Mouse (Mus musculus) left cerebral cortex, adult 2 months (tissue): ENCODE data around the gene Spty2d1. TPM values are rescaled to one million over a fixed set of nuclear protein-coding genes. Genes with fewer than 3 reads are reported as not detected.

Experiments
- DNase-seq, 2 experiments: peaks; one replicate each; pipeline ENCODE4 v3.0.0; 2021 to 2022; ENCODE audit warnings: low spot score in 2 of 2, mixed read lengths in 1 of 2; ENCODE audit errors: extremely low spot score in 1 of 2
- H3K27ac ChIP-seq: fragments of 200-600 bp; 2 replicates; pipeline ENCODE4 v1.8.1; 2022
- H3K4me3 ChIP-seq: fragments of 200-600 bp; 2 replicates; pipeline ENCODE4 v1.8.1; 2022
- CTCF ChIP-seq: fragments of 200-600 bp; IDR thresholded peaks from 2 replicates; pipeline ENCODE4 v1.8.1; 2022; ENCODE audit warnings: antibody characterized with exemption, mild to moderate bottlenecking, moderate library complexity
- intact Hi-C: fragments of 180-260 bp; cut with DNase I; formaldehyde crosslinking; loops from one replicate; pipeline ENCODE4 v1.15.1; 2025
- long read RNA-seq, 2 experiments: library from polyadenylated mRNA; stranded (forward); transcript quantifications; one replicate each; pipeline ENCODE4 v2.0.0; 2021; ENCODE audit warnings: borderline mapping rate in 2 of 2
- total RNA-seq, 2 experiments: library from RNA; stranded (reverse); gene quantifications; 2 replicates each; pipeline ENCODE4 v1.2.3; 2021

The Spty2d1 gene
- total RNA-seq, result 10 to 100 TPM; 16.2 to 18.4 TPM
- long read RNA-seq, experiment 1, full-length matches to known transcripts, result 9 of 12 reads
- long read RNA-seq, experiment 1, partial matches to known transcripts, result 3 of 12 reads
- long read RNA-seq, experiment 1, other reads (novel, unspliced or antisense), result 0 of 12 reads
- long read RNA-seq, experiment 2, full-length matches to known transcripts, result 6 of 9 reads
- long read RNA-seq, experiment 2, partial matches to known transcripts, result 2 of 9 reads
- long read RNA-seq, experiment 2, other reads (novel, unspliced or antisense), result 1 of 9 reads

- Histone ChIP-seq H3K27ac (peak within 1 kb of the TSS; percentile 95), H3K4me3 (peak within 1 kb of the TSS; percentile 75)
- intact Hi-C loops, result loop anchor here (1.0 to 5.0 kb wide), 4 partner anchors 42 to 211 kb away; partner anchors contain the start of genes Gtf2h1, Hps5, Tmem86a and Uevld
- no peak for TF ChIP-seq CTCF
- DNase-seq, result peak; percentile 97 to 99
These were observed at the start of gene Spty2d1 for GRCm38 (mm10) chr7:47008168-47008993. Spty2d1 (minus strand) TSS chr7:47008411.

GRCm38 (mm10) chr7:47056273-47056672 is 48.1 kb upstream of the Spty2d1 start:
- Histone ChIP-seq H3K27ac (no peak overlapping the region), H3K4me3 (no peak overlapping the region)
- TF ChIP-seq CTCF, result no peak
- DNase-seq, result no peak
- intact Hi-C loops, result no loop called here

- intact Hi-C loops, result no loop called here
- no peak for DNase-seq
- Histone ChIP-seq H3K4me3 (no peak overlapping the region), H3K27ac (no peak overlapping the region)
- no peak for TF ChIP-seq CTCF
These were observed 47.5 kb upstream of the Spty2d1 start for GRCm38 (mm10) chr7:47055744-47056143.

DNA sequence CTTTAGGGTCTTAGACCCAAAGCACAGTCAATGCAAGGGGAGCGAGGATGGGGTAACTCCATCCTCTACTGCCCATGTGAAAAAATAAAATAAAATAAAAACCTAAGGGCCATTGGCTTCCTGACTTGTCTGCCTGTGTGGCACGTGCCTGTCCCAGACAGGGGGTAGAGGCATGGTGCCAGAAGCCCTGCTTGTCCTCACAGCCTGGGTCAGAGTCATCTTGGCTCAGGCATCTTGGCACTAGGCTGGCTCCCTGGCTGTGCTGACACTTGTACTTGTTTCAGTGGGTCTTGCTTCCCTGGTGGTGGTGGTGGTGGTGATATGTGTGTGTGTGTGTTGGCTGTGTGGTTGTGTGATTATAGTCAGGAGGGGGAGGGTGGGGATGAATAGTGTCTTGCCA is 46.5 kb upstream of the Spty2d1 start:
- Histone ChIP-seq H3K27ac (no peak overlapping the region), H3K4me3 (no peak overlapping the region)
- intact Hi-C loops, result no loop called here
- no peak for DNase-seq
- TF ChIP-seq CTCF, result no peak

DNA sequence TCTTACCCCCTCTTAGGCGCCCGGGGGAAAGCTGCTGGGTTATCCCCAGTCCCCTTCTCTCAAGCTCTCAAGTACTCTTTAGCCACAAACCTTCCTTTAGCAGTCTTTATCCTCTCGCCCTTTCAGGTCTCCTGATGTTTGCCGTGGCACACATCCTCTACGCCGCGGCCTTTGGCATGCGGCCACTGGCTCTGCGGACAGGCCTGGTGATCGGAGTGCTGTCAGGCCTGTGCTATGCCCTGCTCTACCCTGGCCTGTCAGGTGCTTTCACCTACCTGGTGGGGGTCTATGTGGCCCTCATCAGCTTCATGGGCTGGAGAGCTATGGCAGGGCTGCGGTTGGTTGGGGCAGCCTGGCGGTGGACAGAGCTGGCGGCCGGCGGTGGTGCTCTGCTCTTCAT is 45.1 kb upstream of the Spty2d1 start:
- Histone ChIP-seq H3K4me3 (no peak overlapping the region), H3K27ac (no peak overlapping the region)
- no peak for TF ChIP-seq CTCF
- intact Hi-C loops, result no loop called here
- DNase-seq, result no peak

DNA sequence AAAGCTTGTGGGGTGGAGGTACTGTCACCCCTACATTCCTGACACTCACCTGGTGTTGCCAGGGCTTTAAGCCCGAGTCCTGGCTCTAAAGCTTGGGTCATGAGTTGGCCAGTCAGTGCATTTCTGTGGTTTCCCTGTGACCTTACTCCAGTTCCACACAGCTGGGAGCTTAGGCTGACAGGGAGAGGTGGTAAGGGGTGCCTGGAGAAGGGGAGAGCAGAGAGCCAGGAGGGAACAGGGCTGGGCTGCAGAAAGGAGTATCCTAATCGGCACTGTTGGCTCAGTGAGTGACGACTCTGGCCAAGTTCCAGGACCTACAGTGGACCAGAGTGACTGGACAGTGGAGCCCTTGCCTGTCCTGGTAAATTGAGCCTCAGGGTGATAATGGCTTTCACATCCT is 44.1 kb upstream of the Spty2d1 start:
- no peak overlapping the region for H3K4me3 ChIP-seq
- no peak for TF ChIP-seq CTCF
- DNase-seq, result no peak
- intact Hi-C loops, result no loop called here
- H3K27ac ChIP-seq, result peak overlapping the region; percentile 56; the same call in 1 of the 2 replicates

DNA sequence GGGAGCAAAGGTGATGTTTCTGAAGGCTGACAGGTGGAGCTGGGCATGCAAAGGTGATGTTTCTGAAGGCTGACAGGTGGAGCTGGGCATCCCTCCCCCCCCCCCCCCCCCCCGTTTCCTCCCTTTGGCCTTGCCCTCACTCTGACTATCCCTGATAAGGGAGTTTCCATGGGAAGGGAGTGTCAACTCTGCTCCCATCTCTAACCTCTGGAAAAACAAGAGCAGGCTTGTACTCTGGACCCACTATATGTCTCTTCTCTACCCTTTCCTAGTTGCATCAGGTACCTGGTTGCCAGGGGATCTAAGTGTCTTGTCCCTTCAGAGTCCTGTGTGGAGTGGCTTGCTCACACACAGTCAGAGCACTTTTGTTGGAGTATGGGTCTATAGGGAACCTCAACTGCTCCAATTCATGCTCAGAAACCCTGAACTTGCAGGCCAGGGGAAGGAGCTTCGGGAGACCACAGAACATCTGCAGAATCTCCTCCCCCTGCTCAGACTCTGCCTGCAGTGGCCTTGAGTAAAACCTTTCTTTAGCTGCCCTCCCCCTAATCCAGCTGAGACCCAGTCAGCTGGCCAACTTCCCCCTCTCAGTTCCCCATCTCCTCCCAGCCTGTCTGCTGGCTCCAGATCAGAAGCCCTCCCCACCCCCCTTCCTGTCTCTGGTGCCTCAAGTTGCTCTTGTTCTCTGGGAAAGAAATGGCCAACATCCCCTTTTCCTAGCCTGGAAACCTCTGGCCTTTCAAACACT is 43.4 kb upstream of the Spty2d1 start:
- Histone ChIP-seq H3K27ac (peak overlapping the region; percentile 97), H3K4me3 (peak overlapping the region; percentile 66)
- peak in 1 of 2 experiments; percentile 47 for DNase-seq
- intact Hi-C loops, result loop anchor here (2.0 kb wide), 1 partner anchor 43 kb away; the partner anchor contains the start of gene Spty2d1
- TF ChIP-seq CTCF, result no peak

DNA sequence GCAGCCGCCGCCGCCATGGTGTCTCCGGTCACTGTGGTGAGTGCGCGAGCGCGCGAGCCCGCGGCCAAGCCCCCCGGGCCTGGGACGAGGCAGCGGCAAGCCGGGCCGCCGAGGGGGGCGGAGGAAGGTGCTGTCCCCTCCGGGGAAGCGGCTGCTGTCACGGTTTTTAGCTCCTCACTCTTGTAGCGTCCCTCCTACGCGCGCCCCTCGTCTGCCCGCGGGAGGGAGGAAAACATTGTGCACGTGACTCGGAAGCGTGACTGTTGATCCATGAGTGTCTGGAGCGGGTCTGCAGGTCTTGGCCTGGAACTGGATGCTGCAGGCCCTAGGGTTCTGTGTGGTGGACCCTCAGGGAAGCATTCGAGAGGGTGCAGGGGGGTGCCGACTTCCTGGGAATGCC is 42.6 kb upstream of the Spty2d1 start:
- TF ChIP-seq CTCF, result no peak
- intact Hi-C loops, result loop anchor here (2.0 kb wide), 1 partner anchor 42 kb away; the partner anchor contains the start of gene Spty2d1
- peak; percentile 70 to 71 for DNase-seq
- Histone ChIP-seq H3K27ac (peak overlapping the region; percentile 97), H3K4me3 (peak overlapping the region; percentile 66)

DNA sequence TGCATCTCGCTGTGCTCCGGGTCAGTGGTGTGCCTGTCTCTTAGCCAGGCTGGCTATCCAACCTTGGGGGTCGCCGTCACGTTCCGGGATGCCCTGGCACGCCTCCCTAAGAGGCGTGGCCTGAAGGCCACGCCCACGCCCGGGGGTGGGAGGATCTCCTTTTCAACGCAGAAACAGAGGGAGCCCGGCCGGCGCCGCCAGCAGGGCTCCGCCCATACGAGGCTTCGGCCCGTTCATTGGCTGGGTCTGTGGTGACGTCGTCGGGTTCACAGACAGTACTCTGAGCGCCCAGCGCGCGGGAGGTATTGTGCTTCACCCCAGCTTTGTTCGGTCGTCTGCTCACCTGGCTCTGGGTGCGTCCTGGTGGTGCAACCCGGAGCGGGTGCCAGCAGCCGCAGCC is 42.2 kb upstream of the Spty2d1 start, which contains the start of gene Tmem86a:
Tmem86a (plus strand) TSS at position 236 of the 400 bp plus-strand sequence.
- Histone ChIP-seq H3K4me3 (peak within 1 kb of the TSS; percentile 66), H3K27ac (peak within 1 kb of the TSS; percentile 97)
- intact Hi-C loops, result loop anchor here (2.0 kb wide), 1 partner anchor 42 kb away; the partner anchor contains the start of gene Spty2d1
- no peak for TF ChIP-seq CTCF
- peak; percentile 95 to 96 for DNase-seq

DNA sequence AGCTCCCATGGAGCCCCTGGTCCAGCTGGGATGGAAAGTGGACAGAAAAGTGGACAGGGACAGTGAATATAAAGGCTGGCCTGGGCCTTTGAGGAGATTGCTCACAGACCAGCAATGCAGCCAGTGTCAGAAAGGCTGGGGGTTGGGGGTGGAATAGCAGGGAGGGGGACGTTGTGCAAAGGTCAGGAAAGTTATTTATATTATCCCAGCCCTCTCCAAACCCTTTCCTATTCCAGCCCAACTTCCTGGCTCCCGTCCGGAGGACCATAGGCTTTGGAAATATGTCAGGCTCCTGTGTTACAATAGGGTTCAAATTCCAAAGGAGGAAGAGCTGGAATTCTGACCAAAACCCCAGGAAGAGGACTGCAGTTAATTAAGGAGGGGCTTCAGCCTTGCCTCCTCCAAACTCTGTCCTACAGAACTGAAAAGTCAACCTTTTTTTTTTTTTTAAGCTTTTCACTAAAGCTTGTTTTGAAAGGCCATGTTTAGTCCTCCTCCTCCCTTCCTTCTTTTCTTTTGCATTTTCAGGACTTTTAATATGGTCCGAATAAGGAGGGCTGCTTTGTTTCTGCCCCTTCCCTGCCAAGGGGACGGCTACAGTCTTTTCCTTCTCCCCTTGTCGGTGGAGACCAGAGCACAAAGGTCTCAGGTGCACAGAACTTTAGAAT is 34.7 kb upstream of the Spty2d1 start:
- H3K4me3 ChIP-seq, result no peak overlapping the region
- no peak for TF ChIP-seq CTCF

GRCm38 (mm10) chr7:47042121-47042520 is 33.9 kb upstream of the Spty2d1 start:
- DNase-seq, result no peak
- intact Hi-C loops, result no loop called here
- TF ChIP-seq CTCF, result no peak
- no peak overlapping the region for H3K27ac ChIP-seq
- H3K4me3 ChIP-seq, result no peak overlapping the region

More for the DNA sequence above, 34.7 kb upstream of the Spty2d1 start:
- no peak overlapping the region for H3K27ac ChIP-seq
- DNase-seq, result no peak
- intact Hi-C loops, result no loop called here
